Mouse (Mus musculus): ENCODE measurements around the gene Lrch3.
"Not testable (repeated sequence)": the region's sequence is repeated elsewhere in the genome, so short reads cannot be mapped to it uniquely, and the experiment has no call there.

Gene Lrch3

DNA sequence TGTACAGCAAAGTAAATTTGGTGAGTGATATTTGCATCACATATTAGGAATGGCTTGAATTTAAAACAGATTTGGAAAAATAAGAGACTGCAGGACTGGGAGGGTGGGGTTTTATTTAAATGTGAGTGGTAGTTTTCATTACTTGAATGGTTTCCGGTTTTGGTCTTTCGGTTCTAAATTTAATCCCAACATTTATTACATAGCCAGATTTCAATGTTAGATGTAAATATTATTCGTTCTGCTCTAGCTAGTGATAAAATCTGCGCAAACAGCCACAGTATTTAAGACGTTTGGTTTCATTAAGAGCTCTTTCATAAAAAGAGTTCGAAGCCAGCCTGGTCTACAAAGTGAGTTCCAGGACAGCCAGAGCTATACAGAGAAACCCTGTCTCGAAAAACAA, 688 bp upstream of the Lrch3 start:
- no peak for DNase-seq (ENCODE audit: low read depth, low spot score)

DNA sequence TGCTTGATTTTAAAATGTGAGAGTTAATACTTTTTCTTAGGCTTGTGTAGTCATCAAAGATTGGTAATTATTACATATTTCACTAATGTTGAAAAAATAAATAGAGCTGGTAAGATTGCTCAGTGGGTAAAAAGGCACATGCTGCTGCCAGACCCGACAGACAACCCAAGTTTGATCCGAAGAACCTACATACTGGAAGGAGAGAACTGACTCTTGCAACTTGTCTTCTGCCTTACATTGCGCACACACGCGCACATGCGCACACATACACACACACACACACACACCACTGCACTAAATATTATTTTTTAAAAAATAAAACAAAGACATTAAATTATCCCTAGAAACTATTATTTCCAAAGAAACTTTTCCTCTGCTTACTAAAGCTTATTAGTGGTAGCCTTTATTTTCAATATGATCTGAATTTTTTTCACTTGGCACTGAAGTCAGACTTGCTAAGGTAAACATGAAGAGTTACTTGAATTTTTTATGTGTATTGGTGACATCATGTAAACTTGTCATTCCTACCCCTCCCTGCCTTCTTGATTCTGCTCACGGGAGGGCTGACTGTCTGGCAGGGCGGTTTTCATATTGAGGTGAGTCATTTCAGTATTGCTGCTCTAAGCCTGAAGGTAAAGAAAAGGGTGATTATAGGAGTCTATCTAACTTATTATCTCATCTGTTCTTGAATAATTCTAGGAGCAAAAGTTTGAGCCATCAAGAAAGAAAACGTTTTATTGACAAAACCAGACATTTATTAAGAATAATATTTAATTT, 1.6 kb downstream of the Lrch3 start:
- DNase-seq (ENCODE audit: low read depth, low spot score), result peak; percentile 62

DNA sequence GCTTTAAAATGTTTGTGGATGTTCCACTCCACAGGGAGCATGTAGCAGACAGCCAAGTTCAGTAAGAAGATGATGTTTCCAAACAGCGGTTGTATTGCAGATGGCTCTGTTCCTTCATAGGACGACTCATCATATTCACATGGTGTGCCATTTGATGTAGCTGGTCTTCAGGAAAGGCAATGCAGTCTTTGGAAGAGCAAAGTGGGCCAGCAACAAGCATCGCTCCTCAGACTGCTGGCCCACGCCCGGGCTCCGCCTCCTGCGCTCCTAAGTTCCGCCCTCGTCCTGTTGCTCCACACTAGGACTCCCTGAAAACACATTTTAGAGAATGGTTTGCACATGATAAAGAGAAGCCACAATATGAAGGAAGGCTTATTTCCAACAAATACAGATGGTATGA, 12.7 kb downstream of the Lrch3 start:
- not testable (repeated sequence) for DNase-seq (ENCODE audit: low read depth, low spot score)

GRCm38 (mm10) chr16:32927044-32927443, 13.1 kb downstream of the Lrch3 start:
- DNase-seq (ENCODE audit: low read depth, low spot score), result no peak

DNA sequence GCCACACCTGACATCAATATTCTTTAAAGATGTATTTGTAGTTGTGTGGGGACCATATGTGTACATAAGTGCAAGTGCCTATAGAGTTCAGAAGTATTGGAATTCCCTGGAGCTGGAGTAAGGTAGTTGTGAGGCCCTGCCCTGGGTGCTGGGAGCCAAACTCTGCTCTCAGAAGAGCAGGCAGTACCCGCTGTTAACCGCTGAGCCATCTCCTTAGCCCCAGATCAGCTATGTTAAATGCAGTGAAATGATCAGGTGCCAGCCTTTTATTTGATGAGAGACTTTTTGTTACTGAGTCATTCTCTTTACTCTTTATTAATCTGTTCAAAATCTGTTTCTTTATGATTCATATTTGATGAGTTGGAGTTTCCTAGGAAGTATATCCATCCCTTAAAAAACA, 16.0 kb downstream of the Lrch3 start:
- DNase-seq (ENCODE audit: low read depth, low spot score), result no peak

DNA sequence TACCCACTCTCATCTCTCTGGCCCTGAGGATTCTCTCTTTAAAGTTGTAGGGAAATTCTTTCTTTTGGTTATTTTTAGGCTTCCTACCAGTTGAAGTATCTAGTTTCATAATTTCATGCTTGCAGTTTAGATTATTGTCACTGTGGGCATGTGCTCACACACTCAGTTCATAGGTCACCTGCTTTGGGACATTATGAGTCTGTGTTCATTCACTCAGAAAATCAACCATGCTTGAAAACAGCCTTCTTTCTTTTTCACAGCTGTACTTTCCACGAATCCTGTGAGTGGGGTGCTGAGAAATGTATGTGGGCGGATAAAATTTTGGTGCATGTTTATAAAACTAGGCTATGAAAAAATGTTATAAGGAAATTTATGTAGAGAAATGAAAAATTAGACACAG, 20.6 kb downstream of the Lrch3 start:
- no peak for DNase-seq (ENCODE audit: low read depth, low spot score)

DNA sequence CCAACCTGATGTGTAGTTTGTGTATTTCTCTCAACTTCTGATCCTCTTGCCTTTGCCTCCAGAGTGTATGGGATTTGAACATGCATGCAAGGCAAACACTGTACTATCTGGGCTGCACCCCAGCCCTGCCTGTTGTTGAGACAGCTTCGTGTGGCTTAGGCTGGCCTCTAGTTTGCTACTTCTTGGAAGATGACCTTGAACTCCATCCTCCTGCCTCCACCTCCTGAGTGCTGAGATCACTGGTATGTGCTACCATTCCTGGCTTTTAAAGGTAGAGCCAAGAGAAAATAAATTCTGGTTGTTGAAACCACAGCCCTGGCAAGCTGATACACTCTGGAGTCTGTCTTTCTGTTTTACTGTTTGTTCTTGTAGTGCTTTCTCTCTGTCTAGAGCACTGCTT, 21.2 kb downstream of the Lrch3 start:
- DNase-seq (ENCODE audit: low read depth, low spot score), result no peak

- no peak for DNase-seq (ENCODE audit: low read depth, low spot score)
Measured at GRCm38 (mm10) chr16:32937358-32937757, 23.5 kb downstream of the Lrch3 start.

- DNase-seq (ENCODE audit: low read depth, low spot score), result not testable (repeated sequence)
Measured at GRCm38 (mm10) chr16:32939301-32939700, 25.4 kb downstream of the Lrch3 start.

DNA sequence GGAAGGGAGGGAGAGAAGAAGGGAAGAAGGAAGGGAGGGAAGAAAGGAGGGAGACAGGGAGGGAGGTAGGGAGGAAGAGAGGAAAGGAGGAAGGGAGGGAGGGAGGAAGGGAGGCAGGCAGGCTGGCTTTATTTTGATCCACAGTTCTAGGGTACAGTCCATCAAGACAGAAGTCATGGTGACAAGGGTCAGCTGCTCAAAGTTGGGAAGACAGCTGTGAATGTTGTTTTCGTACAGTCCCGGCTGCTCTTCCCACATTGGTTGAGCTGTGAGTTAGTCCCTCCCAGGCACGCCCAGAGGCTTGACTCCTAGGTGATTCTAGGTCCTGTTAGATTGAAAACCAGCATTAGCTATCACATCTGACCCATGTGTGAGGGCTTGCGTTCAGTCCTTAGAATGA, 25.8 kb downstream of the Lrch3 start:
- not testable (repeated sequence) for DNase-seq (ENCODE audit: low read depth, low spot score)

DNA sequence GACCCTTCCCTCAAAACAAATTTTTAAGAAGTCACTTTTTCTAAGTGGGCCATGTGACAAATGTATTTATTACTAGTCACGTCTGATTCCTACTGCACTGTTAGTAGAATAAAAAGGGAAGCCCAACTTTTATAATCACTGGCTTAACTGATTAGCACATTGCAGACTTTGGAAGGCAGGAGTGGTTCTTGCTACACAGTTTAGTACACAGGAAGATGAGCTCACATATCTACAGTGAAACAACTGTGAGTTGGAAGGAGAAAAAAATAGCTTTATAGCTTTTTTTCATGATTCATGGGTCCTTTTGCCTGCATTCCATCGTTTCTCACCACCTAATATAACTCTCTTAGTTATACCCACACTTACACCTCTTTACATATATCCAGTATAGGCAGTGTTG, 27.3 kb downstream of the Lrch3 start:
- DNase-seq (ENCODE audit: low read depth, low spot score), result not testable (repeated sequence)

DNA sequence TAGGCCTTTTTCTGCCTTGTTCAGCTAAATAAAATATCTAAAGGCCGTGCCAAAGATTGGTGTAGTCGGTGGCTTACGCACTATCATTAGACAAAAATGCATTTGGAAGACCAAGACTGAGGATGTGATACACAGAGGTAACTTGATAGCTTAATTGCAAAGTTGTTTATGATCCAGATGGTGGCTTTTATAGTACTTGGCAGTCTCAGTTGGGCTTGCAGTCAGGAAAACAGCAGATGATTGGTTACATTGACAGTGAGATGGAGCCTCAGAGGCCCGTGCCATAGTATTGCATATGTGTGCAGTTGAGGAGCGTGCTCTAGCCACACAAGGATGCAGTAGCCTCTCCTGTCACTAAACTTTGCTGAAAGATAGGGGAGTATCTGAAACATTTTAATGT, 28.8 kb downstream of the Lrch3 start:
- no peak for DNase-seq (ENCODE audit: low read depth, low spot score)

GRCm38 (mm10) chr16:32945379-32945778, 31.5 kb downstream of the Lrch3 start:
- no peak for DNase-seq (ENCODE audit: low read depth, low spot score)

- DNase-seq (ENCODE audit: low read depth, low spot score), result no peak
Measured at GRCm38 (mm10) chr16:32948016-32948415, 34.1 kb downstream of the Lrch3 start.

- DNase-seq (ENCODE audit: low read depth, low spot score), result peak; percentile 22
Measured at GRCm38 (mm10) chr16:32948656-32949055, 34.8 kb downstream of the Lrch3 start.

- DNase-seq (ENCODE audit: low read depth, low spot score), result peak; percentile 23
Measured at GRCm38 (mm10) chr16:32949281-32949680, 35.4 kb downstream of the Lrch3 start.

DNA sequence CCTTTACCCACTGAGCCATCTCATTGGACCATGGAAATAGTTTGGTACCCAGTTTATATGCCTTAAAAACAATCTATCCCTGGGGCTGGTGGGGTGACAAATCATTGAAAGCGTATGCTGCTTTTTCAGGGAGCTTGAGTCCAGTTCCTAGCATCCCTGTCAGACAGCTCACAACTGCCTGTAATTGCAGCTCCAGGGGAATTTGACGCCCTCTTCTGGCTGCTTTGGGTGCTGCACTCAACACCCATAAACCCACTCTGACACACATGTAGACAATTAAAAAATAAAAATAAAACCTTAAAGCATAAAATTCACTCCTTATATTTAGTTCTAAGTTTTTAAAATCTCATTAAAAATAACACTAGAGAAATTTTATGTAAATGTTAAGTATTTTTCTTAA, 37.2 kb downstream of the Lrch3 start:
- peak; percentile 26 for DNase-seq (ENCODE audit: low read depth, low spot score)

DNA sequence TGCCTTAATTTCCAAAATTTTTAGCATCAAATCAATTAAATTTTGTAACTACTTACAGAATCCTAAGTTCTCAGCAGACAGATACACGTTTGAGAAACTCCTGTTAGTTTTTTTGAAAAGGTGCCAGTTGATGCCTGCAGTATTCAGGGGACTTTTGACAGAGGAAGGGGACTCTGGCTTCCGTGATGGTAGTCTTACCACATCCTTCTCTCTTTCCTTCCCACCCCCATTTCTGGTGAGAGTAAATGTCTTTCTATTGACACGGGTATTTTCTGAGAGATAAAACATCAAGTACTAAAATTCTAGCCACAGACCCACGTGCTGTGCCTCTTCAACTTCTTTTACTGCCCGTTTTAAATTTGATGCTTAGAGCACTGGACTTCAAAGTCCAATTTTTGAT, 39.9 kb downstream of the Lrch3 start:
- DNase-seq (ENCODE audit: low read depth, low spot score), result peak; percentile 76

- peak; percentile 30 for DNase-seq (ENCODE audit: low read depth, low spot score)
Measured at GRCm38 (mm10) chr16:32954304-32954703, 40.4 kb downstream of the Lrch3 start.

- no peak for DNase-seq (ENCODE audit: low read depth, low spot score)
Measured at GRCm38 (mm10) chr16:32956889-32957288, 43.0 kb downstream of the Lrch3 start.

DNA sequence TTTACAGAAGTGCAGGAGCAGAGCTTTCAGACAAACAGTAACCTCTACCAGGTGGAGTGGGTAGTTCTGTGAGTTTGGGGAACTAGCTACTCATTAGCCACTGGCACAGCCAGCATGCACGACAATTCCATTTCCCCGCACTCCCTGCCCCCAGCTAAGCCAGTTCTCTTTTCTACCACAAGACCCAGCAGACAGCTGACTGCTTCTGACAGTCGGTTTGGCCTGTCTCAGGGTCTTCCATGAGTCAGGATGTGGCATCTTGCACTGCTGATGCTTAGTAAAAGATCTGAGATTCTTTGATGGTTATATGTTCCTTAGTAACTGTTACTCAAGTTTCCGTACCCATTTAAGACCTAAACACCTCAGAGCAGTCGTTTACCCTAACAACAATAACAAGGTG, 58.6 kb downstream of the Lrch3 start:
- DNase-seq (ENCODE audit: low read depth, low spot score), result peak; percentile 61

- no peak for DNase-seq (ENCODE audit: low read depth, low spot score)
Measured at GRCm38 (mm10) chr16:32973047-32973446, 59.1 kb downstream of the Lrch3 start.

DNA sequence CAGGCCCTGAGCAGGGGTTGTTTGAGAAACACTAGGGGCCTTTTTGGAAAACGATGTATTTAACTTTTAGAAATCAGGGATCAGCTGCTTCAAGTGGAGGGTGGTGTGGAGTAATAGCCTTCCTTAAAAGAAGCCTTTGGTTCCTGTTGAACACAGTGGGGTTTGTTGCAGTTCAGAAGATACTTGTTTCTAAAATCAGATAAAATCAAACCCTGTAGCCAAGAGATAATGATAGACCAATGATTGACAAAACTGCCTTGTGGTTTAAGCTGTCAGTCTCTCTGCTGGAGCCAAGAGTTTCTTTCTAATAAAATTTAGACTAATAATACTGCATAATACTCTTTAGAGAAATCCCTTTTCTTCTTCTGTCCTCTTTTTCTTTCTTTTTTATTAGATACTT, 66.3 kb downstream of the Lrch3 start:
- DNase-seq (ENCODE audit: low read depth, low spot score), result no peak

GRCm38 (mm10) chr16:32981405-32981804, 67.5 kb downstream of the Lrch3 start:
- no peak for DNase-seq (ENCODE audit: low read depth, low spot score)

All from CD4-positive helper T cell, adult 2 months (primary cell).